Mouse (Mus musculus) intestine, embryonic 14.5 days (tissue): Measurements from ENCODE around the gene Tubd1. TPM values are rescaled to one million over a fixed set of nuclear protein-coding genes. Genes with fewer than 3 reads are reported as not detected.

Experiments used
- ATAC-seq: fragments of 200-750 bp; cut with Nextera tagmentation; replicated peaks from 2 replicates; pipeline ENCODE4 v1.8.0; 2017; ENCODE audit warnings: low read depth, moderate number of reproducible peaks, moderate TSS enrichment, moderate library complexity; ENCODE audit not compliant: low FRiP score, low TSS enrichment
- DNase-seq: peaks from one replicate; pipeline ENCODE4 v3.0.0-alpha.2; 2018; ENCODE audit warnings: low spot score
- H3K27ac ChIP-seq: fragments of 300-500 bp; sonication (generic); 2 replicates; pipeline ENCODE4 v1.5.1; 2014; ENCODE audit warnings: low read depth, mild to moderate bottlenecking, control low read depth
- H3K27me3 ChIP-seq: fragments of 300-500 bp; sonication (generic); replicated peaks from 2 replicates; pipeline ENCODE4 v1.6.1; 2014; ENCODE audit warnings: low read length, control low read depth; ENCODE audit not compliant: control insufficient read depth, insufficient read depth
- H3K36me3 ChIP-seq: fragments of 300-500 bp; sonication (generic); 2 replicates; pipeline ENCODE4 v1.6.1; 2014; ENCODE audit warnings: low read length, control low read depth; ENCODE audit not compliant: control insufficient read depth, insufficient read depth
- H3K4me1 ChIP-seq: fragments of 300-500 bp; sonication (generic); replicated peaks from 2 replicates; pipeline ENCODE4 v1.6.1; 2014; ENCODE audit warnings: low read length, control low read depth, mixed read lengths; ENCODE audit not compliant: control insufficient read depth, insufficient read depth
- H3K4me2 ChIP-seq: fragments of 300-500 bp; sonication (generic); 2 replicates; pipeline ENCODE4 v1.6.1; 2014; ENCODE audit warnings: low read length
- H3K4me3 ChIP-seq: fragments of 300-500 bp; sonication (generic); 2 replicates; pipeline ENCODE4 v1.5.1; 2014; ENCODE audit warnings: low read depth, low read length, control low read depth, mixed read lengths
- H3K9ac ChIP-seq: fragments of 300-500 bp; sonication (generic); 2 replicates; pipeline ENCODE4 v1.6.1; 2014; ENCODE audit warnings: mild to moderate bottlenecking, low read length
- H3K9me3 ChIP-seq: fragments of 300-500 bp; sonication (generic); 2 replicates; pipeline ENCODE4 v1.6.1; 2016; ENCODE audit warnings: low read length, control low read depth; ENCODE audit not compliant: control insufficient read depth
- WGBS: fragments of 180-500 bp; shearing (Covaris S2); extraction: QIAGEN DNeasy Blood & Tissue Kit; methylation state at CpG from one replicate; pipeline ENCODE4 v1.1.7; 2014; 5-methylcytosine and 5-hydroxymethylcytosine counted together
- polyA plus RNA-seq: library from polyadenylated mRNA; unstranded; fragments of >200 nt; fragmentation: Nextera tagmentation; extraction: Ambion mirVana; gene quantifications from 2 replicates; pipeline ENCODE4 v1.2.1, GENCODE M21; 2014

The Tubd1 gene
- polyA plus RNA-seq = 9.9 and 10.6 TPM in 2 replicates

DNA sequence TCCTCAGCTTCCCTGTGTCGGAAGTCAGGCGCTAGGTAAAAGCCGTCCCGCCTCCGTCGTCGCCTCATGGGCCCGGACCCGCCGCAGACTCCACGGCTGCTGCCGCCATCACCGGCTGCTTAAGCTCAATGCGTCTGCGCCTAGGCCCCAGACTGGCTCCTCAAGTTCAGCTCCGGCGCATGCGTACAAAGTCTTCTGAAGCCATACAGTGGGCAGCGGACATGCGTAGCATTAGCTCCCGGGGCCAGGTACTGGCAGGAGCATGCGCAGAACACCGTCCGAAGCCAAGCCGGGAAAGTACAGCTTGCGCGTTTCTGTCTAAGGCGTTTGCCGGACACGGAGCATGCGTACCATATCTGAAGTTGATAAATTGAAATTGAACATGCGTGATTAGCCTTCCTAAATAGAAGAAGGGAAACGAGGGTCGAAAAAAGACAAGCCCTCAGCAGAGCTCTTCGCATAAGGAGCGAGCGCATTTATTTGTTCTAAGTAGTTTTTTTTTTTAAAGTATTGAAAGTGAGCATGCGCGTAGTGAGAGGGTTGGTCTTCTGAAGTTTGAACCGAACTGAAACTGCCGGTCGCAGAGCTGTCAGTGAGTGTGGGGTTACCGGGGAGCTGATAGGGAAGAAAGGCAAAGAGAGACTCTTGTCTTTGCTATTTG, at the start of gene Tubd1, which contains the start of gene Rps6kb1:
TSS of gene Tubd1 (plus strand) at position 353 of the 661 bp plus-strand sequence.
TSS of gene Rps6kb1 (minus strand) at position 167 of the 661 bp plus-strand sequence.
- Histone ChIP-seq H3K9me3 (no peaks in the 10 kb centered on the region), H3K27me3 (no peaks in the 10 kb centered on the region), H3K4me1 (peaks cover 18% of the 10 kb centered on the region), H3K4me2 (peak within 1 kb of the TSS; percentile 65), H3K27ac (peak within 1 kb of the TSS; percentile 77; the same call in 1 of the 2 replicates), H3K36me3 (peaks cover 5% of the 10 kb centered on the region; the same call in 1 of the 2 replicates), H3K4me3 (peak within 1 kb of the TSS; percentile 65), H3K9ac (peak within 1 kb of the TSS; percentile 90)
- WGBS = under 1% methylated on average over 43 of the region's 43 CpGs
- DNase-seq = peak; percentile 96
- peak; percentile 99 for ATAC-seq

DNA sequence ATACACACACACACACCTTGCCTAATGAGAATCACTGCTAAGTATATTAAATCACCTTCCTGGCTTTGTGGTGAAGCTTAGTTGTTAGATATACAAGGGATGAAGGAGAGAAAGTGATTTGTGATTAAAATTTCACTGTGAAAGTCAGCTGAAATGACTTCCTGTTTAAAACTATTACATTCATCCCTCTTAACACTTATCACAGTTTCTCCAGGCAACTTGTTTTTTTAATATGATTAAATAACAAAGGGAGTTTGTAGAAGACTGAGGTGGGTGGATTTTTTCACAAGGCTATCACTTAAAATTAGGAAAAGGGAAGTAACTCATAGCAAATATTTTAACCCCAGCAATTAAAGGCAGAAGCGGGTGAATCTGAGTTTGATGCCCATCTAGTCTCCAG, 47.4 kb upstream of the Tubd1 start:
- DNase-seq (no peak), ATAC-seq (no peak)
- no peaks in the 10 kb centered on the region for H3K4me1 ChIP-seq
- no peak overlapping the region for H3K4me3 ChIP-seq
- no peak overlapping the region for H3K4me2 ChIP-seq
- H3K27me3 ChIP-seq = no peaks in the 10 kb centered on the region
- WGBS = 94% methylated on average over 1 of the region's 1 CpGs
- no peak overlapping the region for H3K27ac ChIP-seq
- H3K36me3 ChIP-seq = peaks cover 68% of the 10 kb centered on the region
- H3K9me3 ChIP-seq = no peaks in the 10 kb centered on the region
- no peak overlapping the region for H3K9ac ChIP-seq

DNA sequence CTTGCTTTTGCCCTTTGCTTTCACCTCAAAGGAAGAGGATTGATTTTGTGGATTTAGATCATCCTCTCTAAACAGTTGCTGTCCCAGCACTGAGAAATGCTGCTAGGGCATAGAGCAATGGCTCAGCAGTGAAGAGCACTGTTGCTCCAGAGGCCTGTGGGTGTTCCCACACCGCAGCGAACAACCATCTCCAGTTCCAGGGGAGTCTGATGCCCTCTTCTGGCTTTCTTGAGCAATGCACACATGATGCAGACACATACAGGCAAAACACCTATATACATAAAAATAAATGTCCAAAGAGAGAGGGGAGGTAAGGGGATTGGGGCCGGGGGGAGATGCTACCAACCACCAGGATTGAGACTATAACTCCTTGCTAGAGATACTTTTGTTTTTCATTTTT, 46.9 kb upstream of the Tubd1 start:
- H3K4me1 ChIP-seq = no peaks in the 10 kb centered on the region
- H3K27ac ChIP-seq = no peak overlapping the region
- DNase-seq (no peak), ATAC-seq (no peak)
- 73% methylated on average over 3 of the region's 3 CpGs for WGBS
- H3K4me3 ChIP-seq = no peak overlapping the region
- H3K36me3 ChIP-seq = peaks cover 68% of the 10 kb centered on the region
- H3K9ac ChIP-seq = no peak overlapping the region
- H3K4me2 ChIP-seq = no peak overlapping the region
- H3K27me3 ChIP-seq = no peaks in the 10 kb centered on the region
- H3K9me3 ChIP-seq = no peaks in the 10 kb centered on the region

DNA sequence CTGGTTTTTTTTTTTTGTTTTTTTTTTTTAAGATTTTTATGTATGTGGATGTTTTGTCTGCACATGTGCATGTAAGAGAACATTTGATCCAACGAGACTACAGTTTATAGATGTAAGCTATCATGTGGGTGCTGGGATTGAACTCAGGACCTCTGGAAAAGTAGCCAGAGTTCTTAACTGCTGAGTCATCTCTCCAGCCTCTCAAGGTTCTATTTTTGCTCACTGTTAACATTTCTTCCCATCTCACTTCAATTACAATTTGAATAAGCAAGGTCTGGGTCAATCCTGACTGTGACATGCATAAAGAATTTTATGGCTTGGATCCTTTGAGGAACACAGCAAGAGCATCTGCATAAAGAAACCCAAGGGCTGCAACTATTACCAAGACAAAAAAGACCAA, 44.0 kb upstream of the Tubd1 start:
- WGBS = 82% methylated on average over 1 of the region's 1 CpGs
- peaks cover 76% of the 10 kb centered on the region for H3K36me3 ChIP-seq

DNA sequence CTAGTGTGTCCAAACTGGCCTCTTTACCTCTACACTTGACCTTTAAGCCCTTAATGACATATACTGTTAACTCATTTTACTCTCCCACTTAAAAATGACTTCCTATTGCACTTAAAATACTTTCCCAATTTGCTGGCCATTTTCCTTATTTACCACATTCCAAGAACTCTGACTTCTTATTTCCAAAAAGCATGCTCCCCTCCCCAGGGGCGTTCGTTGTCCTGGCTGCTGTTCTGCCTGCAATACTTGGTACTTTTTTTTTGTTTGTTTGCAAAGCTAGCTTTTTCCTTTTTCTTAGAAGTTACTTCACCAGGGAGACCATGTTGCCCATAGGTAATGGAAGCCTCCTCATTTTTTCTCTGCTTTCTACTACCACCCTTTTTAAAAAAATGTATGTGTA, 41.7 kb upstream of the Tubd1 start:
- no peak for DNase-seq
- Histone ChIP-seq H3K9me3 (no peaks in the 10 kb centered on the region), H3K4me3 (no peak overlapping the region), H3K27ac (no peak overlapping the region), H3K4me1 (no peaks in the 10 kb centered on the region), H3K27me3 (no peaks in the 10 kb centered on the region), H3K36me3 (peaks cover 79% of the 10 kb centered on the region), H3K9ac (no peak overlapping the region), H3K4me2 (no peak overlapping the region)
- ATAC-seq = no peak
- WGBS = 91% methylated on average over 2 of the region's 2 CpGs

More for the DNA sequence above, 44.0 kb upstream of the Tubd1 start:
- Histone ChIP-seq H3K9ac (no peak overlapping the region), H3K4me3 (no peak overlapping the region), H3K4me2 (no peak overlapping the region), H3K4me1 (no peaks in the 10 kb centered on the region), H3K9me3 (no peaks in the 10 kb centered on the region), H3K27me3 (no peaks in the 10 kb centered on the region), H3K27ac (no peak overlapping the region)
- no peak for DNase-seq
- ATAC-seq = no peak

DNA sequence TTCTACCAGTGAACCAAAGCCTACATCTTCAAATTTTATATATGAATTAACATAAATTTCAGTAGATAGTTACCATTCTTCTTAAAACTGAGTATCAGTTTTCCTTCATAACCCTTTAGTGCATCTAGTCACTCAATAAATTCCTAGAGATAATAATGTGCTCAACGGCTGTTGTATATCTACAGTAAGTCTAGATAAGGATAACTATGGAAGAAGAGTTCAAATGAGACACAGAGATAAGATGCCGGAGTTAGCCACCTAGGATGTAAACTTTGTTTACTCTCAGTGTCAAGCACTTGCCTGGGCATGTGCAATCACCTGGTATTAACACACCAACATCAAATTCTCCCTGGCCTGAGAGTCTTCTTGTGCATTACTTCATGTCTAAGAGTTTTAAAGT, 37.5 kb upstream of the Tubd1 start:
- no peak overlapping the region for H3K27ac ChIP-seq
- no peaks in the 10 kb centered on the region for H3K9me3 ChIP-seq
- no peak overlapping the region for H3K4me3 ChIP-seq
- DNase-seq (no peak), ATAC-seq (no peak)
- no peaks in the 10 kb centered on the region for H3K4me1 ChIP-seq
- H3K27me3 ChIP-seq = no peaks in the 10 kb centered on the region
- no peak overlapping the region for H3K4me2 ChIP-seq
- 58% methylated on average over 2 of the region's 2 CpGs for WGBS
- H3K9ac ChIP-seq = no peak overlapping the region
- H3K36me3 ChIP-seq = peaks cover 96% of the 10 kb centered on the region

DNA sequence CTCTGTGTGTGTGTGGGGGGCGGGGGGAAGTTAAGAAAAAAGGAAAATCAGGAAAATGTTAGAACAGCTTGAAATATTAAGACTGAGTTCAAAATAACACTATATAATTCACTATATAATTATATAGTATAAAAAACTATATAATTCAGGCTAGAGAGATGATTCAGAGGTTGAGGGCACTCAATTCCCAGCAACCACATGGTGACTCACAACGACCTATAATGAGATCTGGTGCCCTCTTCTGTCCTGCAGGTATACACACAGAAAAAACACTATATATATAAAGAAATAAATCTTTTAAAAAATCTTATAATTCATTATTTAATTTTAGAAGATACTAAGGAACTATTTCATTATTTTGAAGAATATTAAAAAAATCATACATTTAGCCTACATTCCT, 36.8 kb upstream of the Tubd1 start:
- ATAC-seq (no peak), DNase-seq (no peak)
- peaks cover 97% of the 10 kb centered on the region for H3K36me3 ChIP-seq
- H3K4me3 ChIP-seq = no peak overlapping the region
- no peak overlapping the region for H3K4me2 ChIP-seq
- 97% methylated on average over 2 of the region's 2 CpGs for WGBS
- no peaks in the 10 kb centered on the region for H3K27me3 ChIP-seq
- no peak overlapping the region for H3K27ac ChIP-seq
- no peak overlapping the region for H3K9ac ChIP-seq
- no peaks in the 10 kb centered on the region for H3K4me1 ChIP-seq
- no peaks in the 10 kb centered on the region for H3K9me3 ChIP-seq

DNA sequence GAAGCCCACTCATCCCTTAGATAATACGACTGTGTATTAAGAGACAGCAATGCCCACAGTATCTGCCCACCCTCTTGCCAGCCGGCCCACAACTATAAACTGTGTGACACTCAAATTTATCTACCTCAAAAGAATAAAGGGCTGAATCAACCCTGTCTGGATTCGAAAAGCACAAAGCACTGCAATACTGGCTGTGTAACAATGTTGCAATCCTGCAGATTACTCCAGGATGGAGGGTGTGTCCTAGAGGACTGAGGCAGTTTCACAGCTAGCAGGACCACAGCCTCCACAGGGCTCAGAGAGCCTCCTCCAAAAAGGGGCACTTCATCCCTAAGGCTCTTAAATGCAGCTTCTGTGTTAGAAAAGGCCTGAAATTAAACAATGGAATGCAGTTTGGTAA, 28.2 kb upstream of the Tubd1 start:
- no peak overlapping the region for H3K4me2 ChIP-seq
- H3K27me3 ChIP-seq = no peaks in the 10 kb centered on the region
- H3K9me3 ChIP-seq = no peaks in the 10 kb centered on the region
- H3K27ac ChIP-seq = no peak overlapping the region
- no peak overlapping the region for H3K4me3 ChIP-seq
- ATAC-seq (no peak), DNase-seq (no peak)
- H3K4me1 ChIP-seq = no peaks in the 10 kb centered on the region
- 89% methylated on average over 3 of the region's 3 CpGs for WGBS
- H3K36me3 ChIP-seq = peaks cover 90% of the 10 kb centered on the region
- no peak overlapping the region for H3K9ac ChIP-seq

DNA sequence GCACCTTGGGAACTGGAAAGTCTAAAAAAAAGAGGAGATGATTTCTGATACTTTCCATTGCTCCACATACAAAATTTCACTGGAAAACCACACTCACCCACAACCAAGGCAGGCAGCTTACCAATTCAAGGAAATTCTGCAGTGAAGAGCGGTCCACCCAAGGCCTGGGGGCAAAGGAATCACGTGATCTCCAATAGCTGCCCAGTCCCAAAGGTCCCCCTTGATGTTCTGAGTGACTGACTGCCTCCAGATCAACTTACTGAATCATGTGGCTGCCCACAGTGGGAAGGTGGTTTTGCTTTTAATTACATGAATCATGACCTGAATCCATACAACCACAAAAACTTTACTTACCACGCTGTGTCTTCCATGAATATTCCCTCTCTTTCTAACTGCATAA, 27.6 kb upstream of the Tubd1 start:
- no peaks in the 10 kb centered on the region for H3K4me1 ChIP-seq
- no peaks in the 10 kb centered on the region for H3K27me3 ChIP-seq
- no peak overlapping the region for H3K4me2 ChIP-seq
- no peaks in the 10 kb centered on the region for H3K9me3 ChIP-seq
- ATAC-seq (no peak), DNase-seq (no peak)
- 95% methylated on average over 3 of the region's 3 CpGs for WGBS
- no peak overlapping the region for H3K9ac ChIP-seq
- H3K4me3 ChIP-seq = no peak overlapping the region
- no peak overlapping the region for H3K27ac ChIP-seq
- H3K36me3 ChIP-seq = peaks cover 90% of the 10 kb centered on the region
